Mouse (Mus musculus): ENCODE measurements at regions not wholly inside any gene's neighbourhood (a gene's known extent, or its start where the extent isn't known, plus 50 kb on each side); places are given as distances from the start of the nearest gene placed in this dataset.

DNA sequence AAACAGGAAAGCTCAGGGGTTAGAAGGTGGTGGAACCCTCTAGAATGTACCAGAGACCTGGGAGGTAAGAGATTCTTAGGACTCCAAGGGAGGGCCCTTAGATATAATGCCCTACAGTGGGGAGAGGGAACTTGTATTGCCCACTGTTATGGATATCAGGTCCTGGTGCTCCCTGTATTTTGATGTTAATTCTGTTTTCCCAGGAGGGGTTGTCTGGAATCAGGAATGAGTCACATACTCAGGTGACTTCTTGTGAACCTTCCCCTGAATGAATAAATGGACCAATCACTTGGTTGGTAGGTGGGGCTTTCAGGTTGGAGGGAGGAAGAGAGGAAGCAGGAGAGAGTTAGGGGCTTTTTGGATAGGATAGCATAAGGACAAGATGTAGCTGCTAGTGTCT, 533.8 kb upstream of the Htr2c start:
- TF ChIP-seq CTCF (IDR thresholded peaks at IDR 0.05; ENCODE audit: borderline replicate concordance, extremely low read depth, insufficient read depth, insufficient read length) (no peak), POLR2A (IDR thresholded peaks at IDR 0.05; ENCODE audit: borderline replicate concordance, extremely low read depth, insufficient read depth, insufficient read length, poor library complexity, severe bottlenecking) (no peak)
- DNase-seq (ENCODE audit: low read depth): no peak

DNA sequence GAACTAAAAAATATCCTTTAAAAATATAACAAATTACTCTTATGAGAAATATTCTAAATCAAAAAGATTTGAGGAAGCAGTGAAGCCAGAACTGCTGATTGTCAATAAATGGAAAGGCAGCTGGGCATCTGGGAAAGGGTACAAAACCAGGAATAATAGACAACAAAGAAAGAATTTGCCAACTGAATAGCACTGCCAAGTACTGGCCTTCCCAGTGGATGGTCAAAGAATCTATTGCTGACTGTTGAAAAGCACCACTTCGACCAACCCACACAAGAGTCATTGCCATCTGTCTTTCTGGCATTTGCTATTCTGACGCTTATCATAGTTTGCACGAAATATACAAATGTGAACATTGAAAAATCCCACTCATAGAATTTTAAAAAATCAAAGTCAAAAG, 502.4 kb upstream of the Htr2c start:
- TF ChIP-seq CTCF (IDR thresholded peaks at IDR 0.05; ENCODE audit: borderline replicate concordance, extremely low read depth, insufficient read depth, insufficient read length) (no peak), POLR2A (IDR thresholded peaks at IDR 0.05; ENCODE audit: borderline replicate concordance, extremely low read depth, insufficient read depth, insufficient read length, poor library complexity, severe bottlenecking) (no peak)
- peak; percentile 19 for DNase-seq (ENCODE audit: low read depth)

DNA sequence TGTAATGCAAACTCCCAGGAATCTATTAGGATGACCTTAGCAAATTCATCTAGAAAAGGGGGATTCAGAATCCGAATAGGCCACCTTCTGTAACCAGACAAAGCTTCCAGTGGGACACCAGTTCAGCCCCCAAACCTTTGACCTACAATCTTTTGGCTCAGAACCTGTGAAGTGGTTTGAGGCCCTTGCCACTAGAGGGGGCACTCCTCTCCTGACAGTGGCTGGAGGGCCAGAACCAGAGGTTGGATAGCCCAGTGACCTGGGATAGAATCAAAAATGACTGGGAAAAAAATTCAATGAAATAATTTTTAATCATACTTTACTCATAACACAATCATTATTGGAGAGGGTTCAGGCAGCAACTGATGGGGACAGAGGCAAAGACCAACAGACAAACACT, 484.7 kb upstream of the Htr2c start:
- no peak for TF ChIP-seq CTCF (IDR thresholded peaks at IDR 0.05; ENCODE audit: borderline replicate concordance, extremely low read depth, insufficient read depth, insufficient read length)
- TF ChIP-seq POLR2A (IDR thresholded peaks at IDR 0.05; ENCODE audit: borderline replicate concordance, extremely low read depth, insufficient read depth, insufficient read length, poor library complexity, severe bottlenecking): no peak
- no peak for DNase-seq (ENCODE audit: low read depth)

DNA sequence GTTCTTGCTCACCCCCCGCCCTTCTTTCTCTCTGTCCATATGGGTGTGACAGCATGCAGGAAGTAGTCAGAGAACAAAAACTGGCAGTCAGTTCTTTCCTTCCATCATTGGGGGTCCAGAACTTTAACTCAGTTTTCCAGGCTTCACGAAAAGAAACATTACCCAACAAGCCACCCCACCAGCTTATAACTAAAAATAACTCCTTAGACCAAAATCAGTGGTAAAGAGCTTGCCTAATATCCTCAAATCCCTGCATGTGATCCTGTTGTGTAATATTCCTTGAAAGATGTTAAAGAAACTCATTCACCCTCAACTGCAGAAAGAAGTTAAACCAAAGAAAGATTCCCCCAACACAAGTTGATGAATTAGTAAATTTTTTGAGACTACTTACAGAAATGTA, 449.8 kb upstream of the Htr2c start:
- DNase-seq (ENCODE audit: low read depth): no peak

DNA sequence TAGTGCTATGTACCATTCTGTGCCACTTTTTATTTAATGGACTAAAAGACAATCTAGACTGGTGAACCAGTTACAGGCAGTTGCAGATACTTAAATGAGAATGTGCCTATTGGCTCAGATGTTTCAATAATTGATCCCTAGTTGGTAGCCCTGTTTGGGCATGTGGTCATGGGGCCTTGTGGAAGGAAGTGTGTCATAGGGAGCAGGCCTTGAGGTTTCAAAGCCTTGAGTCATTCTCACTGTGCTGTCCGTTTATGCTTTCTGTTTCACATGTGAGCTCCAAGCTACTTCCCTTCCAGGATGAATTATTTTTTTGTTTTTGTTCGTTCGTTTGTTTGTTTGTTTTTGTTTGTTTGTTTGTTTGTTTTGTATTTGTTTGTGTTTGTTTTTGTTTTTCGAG, 449.1 kb upstream of the Htr2c start:
- no peak for TF ChIP-seq CTCF (IDR thresholded peaks at IDR 0.05; ENCODE audit: borderline replicate concordance, extremely low read depth, insufficient read depth, insufficient read length)
- TF ChIP-seq POLR2A (IDR thresholded peaks at IDR 0.05; ENCODE audit: borderline replicate concordance, extremely low read depth, insufficient read depth, insufficient read length, poor library complexity, severe bottlenecking): no peak

More for the DNA sequence above, 449.8 kb upstream of the Htr2c start:
- TF ChIP-seq POLR2A (IDR thresholded peaks at IDR 0.05; ENCODE audit: borderline replicate concordance, extremely low read depth, insufficient read depth, insufficient read length, poor library complexity, severe bottlenecking) (no peak), CTCF (IDR thresholded peaks at IDR 0.05; ENCODE audit: borderline replicate concordance, extremely low read depth, insufficient read depth, insufficient read length) (no peak)

DNA sequence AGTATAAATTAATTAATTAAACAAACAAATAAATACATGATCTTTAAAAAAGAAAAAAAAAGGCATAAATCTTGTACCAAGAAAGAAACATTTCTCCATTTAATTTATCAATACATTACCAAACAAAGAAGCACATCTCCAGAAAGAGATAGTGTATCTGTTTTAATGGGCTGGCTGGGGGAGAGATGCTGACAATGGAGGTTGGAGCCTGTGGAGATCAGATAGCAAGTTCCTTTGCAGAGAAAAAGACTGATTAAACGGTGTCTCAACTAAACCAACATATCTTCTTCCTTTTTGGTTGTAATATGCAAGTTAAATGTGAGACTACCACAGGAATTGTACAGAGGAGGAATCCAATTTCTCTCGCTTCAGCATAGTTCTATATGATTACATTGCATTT, 433.5 kb upstream of the Htr2c start:
- TF ChIP-seq CTCF (IDR thresholded peaks at IDR 0.05; ENCODE audit: borderline replicate concordance, extremely low read depth, insufficient read depth, insufficient read length) (no peak), POLR2A (IDR thresholded peaks at IDR 0.05; ENCODE audit: borderline replicate concordance, extremely low read depth, insufficient read depth, insufficient read length, poor library complexity, severe bottlenecking) (no peak)
- no peak for DNase-seq (ENCODE audit: low read depth)

More for the DNA sequence above, 449.1 kb upstream of the Htr2c start:
- DNase-seq (ENCODE audit: low read depth): no peak

DNA sequence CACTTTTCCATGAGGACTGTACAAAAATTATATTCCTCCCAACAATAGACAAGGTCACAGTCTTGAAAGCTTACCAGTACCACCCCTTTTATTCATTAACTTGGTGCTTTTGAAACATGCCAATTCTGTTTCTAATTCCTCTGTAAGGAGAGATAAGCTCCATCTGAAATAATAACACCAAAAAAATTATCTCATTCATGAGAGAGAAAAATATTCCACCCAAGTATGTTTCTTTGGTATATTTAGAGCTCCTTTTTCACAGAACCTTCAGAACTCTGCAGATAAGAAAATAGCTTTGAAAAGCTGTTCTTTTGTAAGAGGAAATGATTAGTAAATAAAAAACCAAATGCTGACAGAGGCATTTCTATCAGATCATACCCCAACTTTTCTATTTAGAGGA, 424.5 kb upstream of the Htr2c start:
- DNase-seq (ENCODE audit: low read depth): no peak
- TF ChIP-seq POLR2A (IDR thresholded peaks at IDR 0.05; ENCODE audit: borderline replicate concordance, extremely low read depth, insufficient read depth, insufficient read length, poor library complexity, severe bottlenecking) (no peak), CTCF (IDR thresholded peaks at IDR 0.05; ENCODE audit: borderline replicate concordance, extremely low read depth, insufficient read depth, insufficient read length) (no peak)

DNA sequence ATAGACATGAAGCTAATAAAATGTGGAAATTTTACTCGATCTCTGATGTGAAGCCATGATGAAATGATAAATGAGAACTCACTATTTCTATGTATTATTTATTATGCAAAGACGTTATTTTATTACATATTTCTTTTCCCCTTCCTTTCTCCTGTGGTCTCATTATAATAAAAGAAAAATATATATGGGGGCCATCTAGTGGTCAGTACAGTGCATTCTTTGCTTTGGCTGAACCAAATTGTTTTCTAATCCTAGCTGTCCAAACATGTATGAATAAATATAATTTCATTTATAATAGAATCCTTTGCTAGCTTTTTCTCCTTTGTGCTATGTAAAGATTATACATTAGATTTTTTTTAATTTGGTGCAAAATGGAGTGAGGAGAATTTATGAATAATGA, 403.7 kb upstream of the Htr2c start:
- DNase-seq (ENCODE audit: low read depth): no peak

More for the DNA sequence above, 403.7 kb upstream of the Htr2c start:
- no peak for TF ChIP-seq CTCF (IDR thresholded peaks at IDR 0.05; ENCODE audit: borderline replicate concordance, extremely low read depth, insufficient read depth, insufficient read length)
- no peak for TF ChIP-seq POLR2A (IDR thresholded peaks at IDR 0.05; ENCODE audit: borderline replicate concordance, extremely low read depth, insufficient read depth, insufficient read length, poor library complexity, severe bottlenecking)

All from brain, embryonic 14.5 days (tissue).